Mouse (Mus musculus) layer of hippocampus, adult 2 months (tissue): ENCODE data around the gene Xndc1. TPM values are rescaled to one million over a fixed set of nuclear protein-coding genes. Genes with fewer than 3 reads are reported as not detected.
"Not testable (repeated sequence)": the region's sequence is repeated elsewhere in the genome, so short reads cannot be mapped to it uniquely, and the experiment has no call there.

Experiments
- DNase-seq, 2 experiments: peaks; one replicate each; pipeline ENCODE4 v3.0.0; 2022; ENCODE audit warnings: low spot score in 2 of 2
- H3K27ac ChIP-seq: fragments of 200-600 bp; 2 replicates; pipeline ENCODE4 v1.8.1; 2022
- H3K4me3 ChIP-seq: fragments of 200-600 bp; 2 replicates; pipeline ENCODE4 v1.8.1; 2022; ENCODE audit warnings: mild to moderate bottlenecking
- CTCF ChIP-seq: fragments of 200-600 bp; conservative IDR thresholded peaks from 2 replicates; pipeline ENCODE4 v1.8.1; 2022; ENCODE audit warnings: antibody characterized with exemption, mild to moderate bottlenecking, moderate library complexity
- total RNA-seq, 2 experiments: library from RNA; stranded (reverse); gene quantifications; 2 replicates each; pipeline ENCODE4 v1.2.3; 2021

Xndc1 gene
- total RNA-seq, 2 experiments from 2014 or later, result 29.2 to 33.7 TPM

GRCm38 (mm10) chr7:102048524-102048923, 16.8 kb upstream of the Xndc1 start:
- not testable (repeated sequence) for H3K27ac ChIP-seq, DNase-seq, H3K4me3 ChIP-seq
- TF ChIP-seq CTCF, result peak; percentile 63

DNA sequence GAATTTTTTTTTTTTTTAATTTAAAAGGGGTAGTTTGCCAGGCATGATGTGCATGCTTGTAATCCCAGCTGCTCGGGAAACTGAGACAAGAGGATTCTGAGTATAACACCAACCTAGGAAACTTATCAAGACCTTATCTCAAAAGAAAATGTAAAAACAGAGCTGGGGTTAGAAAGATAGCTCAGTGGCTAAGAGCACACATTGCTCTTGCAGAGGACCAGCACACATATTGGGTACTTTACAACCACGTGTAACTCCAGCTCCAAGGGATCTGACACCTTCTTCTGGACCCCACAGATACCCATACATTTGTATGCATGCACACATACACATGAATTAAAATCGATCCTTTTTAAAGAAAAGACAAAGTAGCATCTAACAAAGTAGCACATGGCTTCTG, 4.0 kb upstream of the Xndc1 start:
- H3K4me3 ChIP-seq, result no peak overlapping the region
- no peak overlapping the region for H3K27ac ChIP-seq
- DNase-seq, result no peak
- no peak for TF ChIP-seq CTCF

DNA sequence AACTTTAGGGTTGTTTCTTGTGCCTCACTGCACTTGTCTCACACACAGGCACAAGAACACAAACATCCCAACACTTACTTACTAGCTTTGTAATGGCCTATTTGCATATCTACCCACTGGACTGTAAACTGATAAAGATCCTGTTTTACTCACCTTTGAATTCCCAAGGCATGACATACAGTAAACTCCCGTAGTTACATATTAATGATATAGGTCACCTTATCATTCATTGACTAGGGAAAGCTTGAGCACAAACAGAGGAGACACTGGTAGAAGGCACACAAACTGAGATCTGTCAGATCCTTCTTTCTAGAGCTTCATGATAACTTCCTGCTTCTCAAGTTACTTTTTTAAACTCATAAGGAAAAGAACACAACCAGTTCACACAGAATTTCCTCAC, 3.1 kb upstream of the Xndc1 start:
- H3K27ac ChIP-seq, result no peak overlapping the region
- TF ChIP-seq CTCF, result no peak
- H3K4me3 ChIP-seq, result no peak overlapping the region
- DNase-seq, result no peak

DNA sequence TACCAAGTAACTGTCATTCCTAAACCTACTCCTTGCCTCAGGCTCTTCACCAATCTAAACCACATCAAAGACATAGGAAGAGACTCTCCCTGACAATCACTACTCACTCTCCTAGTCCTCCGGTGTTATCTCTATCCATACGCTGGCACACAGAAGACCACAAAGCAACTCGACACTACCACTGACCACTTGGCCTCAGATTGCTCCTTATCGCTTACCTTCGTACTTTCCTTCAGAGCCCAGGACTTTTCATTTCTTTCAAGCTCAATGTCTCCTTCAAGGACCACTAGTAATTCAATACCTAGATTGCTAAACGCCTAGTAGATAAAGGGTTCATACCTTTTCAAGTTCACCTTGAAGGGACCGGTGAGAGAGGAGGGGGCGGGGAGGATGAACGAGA, 1.4 kb upstream of the Xndc1 start:
- no peak for TF ChIP-seq CTCF
- DNase-seq, result no peak
- H3K4me3 ChIP-seq, result peak overlapping the region; percentile 91
- H3K27ac ChIP-seq, result no peak overlapping the region

- Histone ChIP-seq H3K27ac (peak overlapping the region; percentile 92), H3K4me3 (peak overlapping the region; percentile 91)
- TF ChIP-seq CTCF, result no peak
- DNase-seq, result no peak
Measured at GRCm38 (mm10) chr7:102064655-102065045, 661 bp upstream of the Xndc1 start.

- H3K27ac ChIP-seq, result no peak overlapping the region
- TF ChIP-seq CTCF, result no peak
- no peak for DNase-seq
- H3K4me3 ChIP-seq, result peak overlapping the region; percentile 91
Measured at GRCm38 (mm10) chr7:102066363-102066762, 1.1 kb downstream of the Xndc1 start.

GRCm38 (mm10) chr7:102076714-102077296, 11.5 kb downstream of the Xndc1 start:
- H3K27ac ChIP-seq, result no peak overlapping the region
- peak; percentile 80 for TF ChIP-seq CTCF
- no peak overlapping the region for H3K4me3 ChIP-seq
- DNase-seq, result no peak

- no peak overlapping the region for H3K4me3 ChIP-seq
- peak in 1 of 2 experiments; percentile 54 for DNase-seq
- TF ChIP-seq CTCF, result peak; percentile 88
- no peak overlapping the region for H3K27ac ChIP-seq
Measured at GRCm38 (mm10) chr7:102078517-102078916, 13.2 kb downstream of the Xndc1 start.

DNA sequence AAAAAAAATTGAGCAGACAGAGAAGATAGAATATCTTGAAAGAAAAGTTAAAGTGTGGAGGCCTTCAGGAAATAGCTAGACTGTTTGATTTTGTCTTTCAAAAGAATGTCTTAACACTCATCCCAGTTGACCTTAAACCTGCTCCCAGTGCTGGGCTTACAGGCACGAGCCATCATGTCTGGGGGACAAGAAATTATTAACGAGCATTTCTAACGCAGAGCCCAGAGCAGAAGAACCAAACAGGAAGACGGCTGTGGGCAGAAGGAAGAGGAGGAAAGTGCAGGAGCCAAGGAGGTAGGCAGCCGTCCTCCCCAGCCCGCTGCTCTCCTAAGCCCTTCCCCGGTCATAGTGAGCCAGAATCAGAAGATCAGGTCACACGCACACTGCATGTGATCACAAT, 15.0 kb downstream of the Xndc1 start:
- no peak for DNase-seq
- no peak for TF ChIP-seq CTCF
- Histone ChIP-seq H3K4me3 (no peak overlapping the region), H3K27ac (no peak overlapping the region)

- H3K27ac ChIP-seq, result no peak overlapping the region
- DNase-seq, result no peak
- no peak for TF ChIP-seq CTCF
- H3K4me3 ChIP-seq, result no peak overlapping the region
Measured at GRCm38 (mm10) chr7:102081784-102082183, 16.5 kb downstream of the Xndc1 start.

GRCm38 (mm10) chr7:102082816-102083215, 17.5 kb downstream of the Xndc1 start, which contains the start of gene Trpc2:
Gene Trpc2 (plus strand): TSS chr7:102083116.
- H3K27ac ChIP-seq, result no peak within 1 kb of the TSS
- TF ChIP-seq CTCF, result no peak
- no peak for DNase-seq
- no peak within 1 kb of the TSS for H3K4me3 ChIP-seq

DNA sequence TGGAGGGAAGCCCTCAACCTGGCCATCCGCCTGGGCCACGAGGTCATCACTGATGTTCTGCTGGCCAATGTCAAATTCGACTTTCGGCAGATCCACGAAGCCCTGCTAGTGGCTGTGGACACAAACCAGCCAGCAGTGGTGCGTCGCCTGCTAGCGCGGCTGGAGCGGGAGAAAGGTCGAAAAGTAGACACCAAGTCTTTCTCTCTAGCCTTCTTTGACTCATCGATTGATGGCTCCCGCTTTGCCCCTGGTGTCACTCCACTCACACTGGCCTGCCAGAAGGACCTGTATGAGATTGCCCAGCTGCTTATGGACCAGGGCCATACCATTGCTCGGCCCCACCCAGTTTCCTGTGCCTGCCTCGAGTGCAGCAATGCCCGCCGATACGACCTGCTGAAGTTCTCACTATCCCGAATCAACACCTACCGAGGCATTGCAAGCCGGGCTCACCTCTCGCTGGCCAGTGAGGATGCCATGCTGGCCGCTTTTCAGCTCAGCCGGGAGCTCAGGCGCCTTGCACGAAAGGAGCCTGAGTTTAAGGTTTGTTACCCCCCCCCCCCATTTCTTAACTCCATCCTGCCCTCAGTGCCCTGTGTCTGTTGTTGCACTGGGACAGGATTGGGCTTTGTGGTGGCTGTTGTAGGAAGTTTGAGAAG, 18.9 kb downstream of the Xndc1 start:
- no peak for DNase-seq
- H3K27ac ChIP-seq, result no peak overlapping the region
- H3K4me3 ChIP-seq, result no peak overlapping the region
- TF ChIP-seq CTCF, result no peak

- H3K27ac ChIP-seq, result no peak overlapping the region
- no peak for TF ChIP-seq CTCF
- H3K4me3 ChIP-seq, result no peak overlapping the region
- DNase-seq, result peak in 1 of 2 experiments; percentile 22
Measured at GRCm38 (mm10) chr7:102087336-102087735, 22.0 kb downstream of the Xndc1 start.
